Mouse (Mus musculus): ENCODE measurements at regions not wholly inside any gene's neighbourhood (a gene's known extent, or its start where the extent isn't known, plus 50 kb on each side); places are given as distances from the start of the nearest gene placed in this dataset.

GRCm38 (mm10) chr2:28387926-28388325, 58.7 kb upstream of the Ppp1r26 start:
- TF ChIP-seq CTCF (IDR thresholded peaks at IDR 0.05; ENCODE audit: control insufficient read depth, insufficient read depth, insufficient read length) (no peak), USF1 (IDR thresholded peaks at IDR 0.05; ENCODE audit: low read depth) (no peak), MYOD1 (IDR thresholded peaks at IDR 0.05; ENCODE audit: control insufficient read depth, insufficient read length, low read depth) (no peak)
